Comparison of ENCODE assay signal across 32 mouse cellular contexts in the genomic region with DNA sequence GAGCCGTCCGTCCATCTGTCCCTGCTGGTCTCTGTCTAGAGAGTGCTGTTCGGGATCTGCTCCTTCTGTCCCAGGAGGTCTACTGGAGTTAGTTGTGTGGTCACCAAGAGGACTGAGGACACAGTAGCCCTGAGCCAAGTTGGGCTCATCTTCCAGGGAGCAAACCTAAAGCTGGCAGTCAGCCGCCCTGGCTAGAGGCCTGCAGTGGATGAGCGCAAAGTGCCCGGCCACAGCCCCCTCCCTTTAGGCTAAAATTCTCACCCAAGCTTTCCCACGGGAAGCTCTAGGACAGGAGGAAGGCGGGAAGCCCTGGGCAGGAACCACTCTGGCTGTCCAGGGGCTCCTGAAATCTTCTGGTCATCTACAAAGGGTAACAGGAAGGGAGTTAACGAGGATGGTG. TPM values are rescaled to one million over a fixed set of nuclear protein-coding genes. Genes with fewer than 3 reads are reported as not detected.
DNase-seq lines count a peak whose midpoint lies in the region; ATAC-seq and TF ChIP-seq lines count a peak whose summit lies in the region.
"Had no signal": no experiment of that assay in that cellular context is flagged by ENCODE, and none has a peak within 500 bp of the region (broad histone marks: within the 10 kb centered on the region; RNA-seq: fewer than 3 reads in every experiment).

No protein-coding gene starts in this region.

- peaks cover 69% of the 10 kb centered on the region for H3K36me3 ChIP-seq in heart, embryonic 10.5 days
- H3K36me3 ChIP-seq in liver, embryonic 16.5 days (ENCODE audit: control insufficient read depth, insufficient read depth), result peaks cover 43% of the 10 kb centered on the region
- H3K36me3 ChIP-seq in midbrain, postnatal 0 days (ENCODE audit: insufficient read depth, low read length), result peaks cover 44% of the 10 kb centered on the region
- H3K36me3 ChIP-seq in midbrain, embryonic 14.5 days (ENCODE audit: control insufficient read depth, insufficient read depth, low read length), result peaks cover 56% of the 10 kb centered on the region

- ATAC-seq in liver, embryonic 16.5 days (ENCODE audit: low read depth), result 0 out of 2 replicates have a peak, but pooled peaks have one; percentile 14
- ATAC-seq in midbrain, postnatal 0 days (ENCODE audit: low FRiP score), result no peak
- ATAC-seq in midbrain, embryonic 14.5 days (ENCODE audit: low FRiP score, low TSS enrichment), result no peak
- ATAC-seq: activated CD4-positive, CD25-positive, alpha-beta regulatory T cell, adult 4 months had no signal

- no peak overlapping the region for H3K9ac ChIP-seq in liver, embryonic 16.5 days (ENCODE audit: low read depth, low read length)
- H3K9ac ChIP-seq in midbrain, postnatal 0 days (replicated peaks; ENCODE audit: low read length, poor library complexity, severe bottlenecking), result no peak overlapping the region
- no peak overlapping the region for H3K9ac ChIP-seq in midbrain, embryonic 14.5 days (replicated peaks; ENCODE audit: low read length)
- H3K9ac ChIP-seq: embryonic facial prominence, embryonic 15.5 days; forebrain, embryonic 12.5 days; hindbrain, embryonic 14.5 days; kidney, embryonic 15.5 days; limb, embryonic 13.5 days; liver, embryonic 13.5 days; lung, embryonic 14.5 days; stomach, embryonic 15.5 days had no signal

- no peaks in the 10 kb centered on the region for H3K27me3 ChIP-seq in heart, embryonic 10.5 days (ENCODE audit: insufficient read depth, poor library complexity, severe bottlenecking)
- H3K27me3 ChIP-seq in liver, embryonic 16.5 days (ENCODE audit: control insufficient read depth, insufficient read depth, low read depth, low read length), result no peaks in the 10 kb centered on the region
- H3K27me3 ChIP-seq in midbrain, postnatal 0 days (ENCODE audit: insufficient read depth, low read length), result no peaks in the 10 kb centered on the region
- H3K27me3 ChIP-seq in midbrain, embryonic 14.5 days (ENCODE audit: control insufficient read depth, insufficient read depth, low read length), result no peaks in the 10 kb centered on the region
- H3K27me3 ChIP-seq: embryonic facial prominence, embryonic 15.5 days; forebrain, embryonic 12.5 days; kidney, embryonic 15.5 days; limb, embryonic 13.5 days; liver, embryonic 13.5 days; stomach, embryonic 15.5 days had no signal

- H3K4me2 ChIP-seq in liver, embryonic 16.5 days (ENCODE audit: low read depth, low read length), result no peak overlapping the region
- H3K4me2 ChIP-seq in midbrain, postnatal 0 days (ENCODE audit: low read depth, low read length, poor library complexity, severe bottlenecking), result no peak overlapping the region
- H3K4me2 ChIP-seq in midbrain, embryonic 14.5 days (ENCODE audit: low read length), result no peak overlapping the region
- H3K4me2 ChIP-seq: embryonic facial prominence, embryonic 15.5 days; forebrain, embryonic 12.5 days; heart, embryonic 11.5 days; hindbrain, embryonic 14.5 days; kidney, embryonic 15.5 days; limb, embryonic 13.5 days; liver, embryonic 13.5 days; lung, embryonic 14.5 days; stomach, embryonic 15.5 days had no signal

- DNase-seq in heart, adult 11 months, result peak; percentile 83
- no peak for DNase-seq in heart, embryonic 10.5 days (ENCODE audit: low spot score)
- DNase-seq in liver, result no peak
- peak; percentile 22 for DNase-seq in midbrain, postnatal 0 days (ENCODE audit: low spot score)
- no peak for DNase-seq in midbrain, embryonic 14.5 days
- DNase-seq: adrenal gland, adult 8-10 months; B cell, adult 2 months; cerebellum, adult 2 months; gastrocnemius, postnatal 14 days; heart, postnatal 36 days; kidney, adult 18-20 months; liver, embryonic 13.5 days; lung, embryonic 14.5 days; right cerebral cortex, postnatal 25 days had no signal

- no peak overlapping the region for H3K4me3 ChIP-seq in heart, embryonic 10.5 days
- H3K4me3 ChIP-seq in liver, embryonic 16.5 days (ENCODE audit: low read depth, low read length), result no peak overlapping the region
- no peak overlapping the region for H3K4me3 ChIP-seq in midbrain, postnatal 0 days (ENCODE audit: low read depth, low read length)
- no peak overlapping the region for H3K4me3 ChIP-seq in midbrain, embryonic 14.5 days (replicated peaks; ENCODE audit: low read depth, low read length)
- H3K4me3 ChIP-seq: embryonic facial prominence, embryonic 15.5 days; forebrain, embryonic 12.5 days; kidney, embryonic 15.5 days; limb, embryonic 13.5 days; liver, embryonic 13.5 days; stomach, embryonic 15.5 days had no signal

- H3K27ac ChIP-seq in heart, embryonic 10.5 days, result no peak overlapping the region
- H3K27ac ChIP-seq in liver, embryonic 16.5 days (ENCODE audit: low read length), result no peak overlapping the region
- H3K27ac ChIP-seq in midbrain, postnatal 0 days (ENCODE audit: low read depth, low read length), result no peak overlapping the region
- no peak overlapping the region for H3K27ac ChIP-seq in midbrain, embryonic 14.5 days (replicated peaks; ENCODE audit: low read depth, low read length)
- H3K27ac ChIP-seq: hindbrain, embryonic 14.5 days; kidney, embryonic 15.5 days; limb, embryonic 13.5 days; liver, embryonic 13.5 days; macrophage; stomach, embryonic 15.5 days had no signal

- TF ChIP-seq CTCF in midbrain, postnatal 0 days (IDR thresholded peaks at IDR 0.05), result no peak

- H3K4me1 ChIP-seq in heart, embryonic 10.5 days, result peaks cover 23% of the 10 kb centered on the region
- no peaks in the 10 kb centered on the region for H3K4me1 ChIP-seq in liver, embryonic 16.5 days (ENCODE audit: control insufficient read depth, low read depth, low read length)
- H3K4me1 ChIP-seq in midbrain, postnatal 0 days (ENCODE audit: insufficient read depth, low read length), result no peaks in the 10 kb centered on the region
- no peaks in the 10 kb centered on the region for H3K4me1 ChIP-seq in midbrain, embryonic 14.5 days (ENCODE audit: control insufficient read depth, insufficient read depth, low read length)
- H3K4me1 ChIP-seq: kidney, embryonic 15.5 days; limb, embryonic 13.5 days had no signal

- 79% methylated on average over 9 of the region's 9 CpGs for WGBS in heart, embryonic 10.5 days
- 80% methylated on average over 9 of the region's 9 CpGs for WGBS in liver, embryonic 16.5 days (ENCODE audit: insufficient replicate concordance)
- 71% methylated on average over 9 of the region's 9 CpGs for WGBS in midbrain, postnatal 0 days
- WGBS in midbrain, embryonic 14.5 days, result 73% methylated on average over 9 of the region's 9 CpGs

- no peaks in the 10 kb centered on the region for H3K9me3 ChIP-seq in heart, embryonic 10.5 days
- H3K9me3 ChIP-seq in liver, embryonic 16.5 days (replicated peaks; ENCODE audit: control insufficient read depth, low read length), result no peaks in the 10 kb centered on the region
- no peaks in the 10 kb centered on the region for H3K9me3 ChIP-seq in midbrain, postnatal 0 days (ENCODE audit: low read length)
- no peaks in the 10 kb centered on the region for H3K9me3 ChIP-seq in midbrain, embryonic 14.5 days (ENCODE audit: control insufficient read depth, low read length)
- H3K9me3 ChIP-seq: embryonic facial prominence, embryonic 15.5 days; forebrain, embryonic 12.5 days; kidney, embryonic 15.5 days; limb, embryonic 13.5 days; liver, embryonic 13.5 days; stomach, embryonic 15.5 days had no signal

RNA-seq across cellular contexts. Expression of gene Padi6, which starts 19.7 kb away (rescaled TPM):
- not detected in 2 replicates for polyA plus RNA-seq in heart, embryonic 10.5 days (2016; fragmentation: Nextera tagmentation; extraction: Ambion mirVana)
- polyA plus RNA-seq in liver, embryonic 16.5 days (2015; fragmentation: Nextera tagmentation; extraction: Ambion mirVana), result not detected in 2 replicates
- not detected in 2 replicates for total RNA-seq in midbrain, postnatal 0 days (2014; rRNA removed)
- 0.09 and 0.10 TPM in 2 replicates for polyA plus RNA-seq in midbrain, postnatal 0 days (2015; fragmentation: Nextera tagmentation; extraction: Ambion mirVana)
- not detected in 2 replicates for polyA plus RNA-seq in midbrain, embryonic 14.5 days (2014; fragmentation: Nextera tagmentation; extraction: Ambion mirVana)
- total RNA-seq: adrenal gland, adult 8-10 months; common myeloid progenitor, adult 5-6 weeks; gastrocnemius, postnatal 14 days; granulocyte monocyte progenitor cell, adult 5-6 weeks; heart, postnatal 36 days; megakaryocyte-erythroid progenitor cell, adult 5-6 weeks; monocyte, adult 5-6 weeks had no signal
- polyA plus RNA-seq: activated CD4-positive, CD25-positive, alpha-beta regulatory T cell, adult 4 months; cerebellum, adult 2 months; embryonic facial prominence, embryonic 15.5 days; forebrain, embryonic 12.5 days; heart, embryonic 11.5 days; hindbrain, embryonic 14.5 days; kidney, embryonic 15.5 days; limb, embryonic 13.5 days; liver, embryonic 13.5 days; lung, embryonic 14.5 days; macrophage had no signal

RNA-seq across cellular contexts. Expression of gene Rcc2, which starts 22.4 kb away (rescaled TPM):
- 18.0 and 29.0 TPM in 2 replicates for polyA plus RNA-seq in heart, embryonic 10.5 days (2016; fragmentation: Nextera tagmentation; extraction: Ambion mirVana)
- polyA plus RNA-seq in liver, embryonic 16.5 days (2015; fragmentation: Nextera tagmentation; extraction: Ambion mirVana), result 8.9 and 9.7 TPM in 2 replicates
- total RNA-seq in midbrain, postnatal 0 days (2014; rRNA removed), result 40.0 and 51.2 TPM in 2 replicates
- 11.5 and 13.2 TPM in 2 replicates for polyA plus RNA-seq in midbrain, postnatal 0 days (2015; fragmentation: Nextera tagmentation; extraction: Ambion mirVana)
- 21.2 and 21.5 TPM in 2 replicates for polyA plus RNA-seq in midbrain, embryonic 14.5 days (2014; fragmentation: Nextera tagmentation; extraction: Ambion mirVana)

RNA-seq across cellular contexts. Expression of gene Padi4, which starts 51.3 kb away (rescaled TPM):
- 1.9 and 2.9 TPM in 2 replicates for polyA plus RNA-seq in heart, embryonic 10.5 days (2016; fragmentation: Nextera tagmentation; extraction: Ambion mirVana)
- polyA plus RNA-seq in liver, embryonic 16.5 days (2015; fragmentation: Nextera tagmentation; extraction: Ambion mirVana), result 3.1 and 4.2 TPM in 2 replicates
- 0.57 TPM in 1 of 2 replicates, not detected in the other for total RNA-seq in midbrain, postnatal 0 days (2014; rRNA removed)
- 0.07 and 0.09 TPM in 2 replicates for polyA plus RNA-seq in midbrain, postnatal 0 days (2015; fragmentation: Nextera tagmentation; extraction: Ambion mirVana)
- polyA plus RNA-seq in midbrain, embryonic 14.5 days (2014; fragmentation: Nextera tagmentation; extraction: Ambion mirVana), result 0.12 and 0.18 TPM in 2 replicates
- total RNA-seq: layer of hippocampus, adult 18-20 months; layer of hippocampus, postnatal 10 days; left cerebral cortex, adult 18-20 months; left cerebral cortex, postnatal 25 days had no signal

RNA-seq across cellular contexts. Expression of gene Arhgef10l, which starts 56.9 kb away (rescaled TPM):
- polyA plus RNA-seq in heart, embryonic 10.5 days (2016; fragmentation: Nextera tagmentation; extraction: Ambion mirVana), result 13.3 and 14.9 TPM in 2 replicates
- polyA plus RNA-seq in liver, embryonic 16.5 days (2015; fragmentation: Nextera tagmentation; extraction: Ambion mirVana), result 5.7 and 6.6 TPM in 2 replicates
- total RNA-seq in midbrain, postnatal 0 days (2014; rRNA removed), result 68.7 and 81.1 TPM in 2 replicates
- 20.7 and 23.1 TPM in 2 replicates for polyA plus RNA-seq in midbrain, postnatal 0 days (2015; fragmentation: Nextera tagmentation; extraction: Ambion mirVana)
- 18.7 and 24.6 TPM in 2 replicates for polyA plus RNA-seq in midbrain, embryonic 14.5 days (2014; fragmentation: Nextera tagmentation; extraction: Ambion mirVana)
- polyA plus RNA-seq: activated CD4-positive, CD25-positive, alpha-beta regulatory T cell, adult 4 months had no signal

Comparison
In these comparisons a context has a peak if more than half of its experiments do, and no peak if none do; other contexts are left out.
1. DNase-seq: peak in heart, adult 11 months (single experiment) and midbrain, postnatal 0 days (single experiment); none in heart, embryonic 10.5 days (single experiment), liver (single experiment) and midbrain, embryonic 14.5 days (single experiment).